Mouse (Mus musculus) megakaryocyte, embryonic 14.5 days (primary cell): ENCODE results near the gene Cadm1.

Source experiments
- FLI1 ChIP-seq: IDR thresholded peaks from 2 replicates; pipeline ENCODE4 v1.6.1; 2012; ENCODE audit warnings: low read length, inconsistent platforms, mixed read lengths
- GATA1 ChIP-seq: IDR thresholded peaks from 3 replicates; pipeline ENCODE4 v1.6.1; 2012; ENCODE audit warnings: mixed read lengths, low read length, inconsistent platforms, borderline replicate concordance

- TF ChIP-seq GATA1 (no peak), FLI1 (no peak)
These were observed 79.5 kb downstream of the Cadm1 start for GRCm38 (mm10) chr9:47609443-47609842.
